Mouse (Mus musculus) megakaryocyte, adult 5-6 weeks (primary cell): ENCODE results near the gene Fam122a. TPM values are rescaled to one million over a fixed set of nuclear protein-coding genes. Genes with fewer than 3 reads are reported as not detected.

ENCODE experiments used
- ATAC-seq: 2 replicates; pipeline ENCODE4 v1.8.0; 2016; ENCODE audit warnings: mild to moderate bottlenecking, inconsistent platforms; ENCODE audit not compliant: poor library complexity, severe bottlenecking
- total RNA-seq, 2 experiments: library from RNA; stranded (forward) in 1 of 2; stranded (reverse) in 1 of 2; fragments of 153-499, 151-499 nt in 1 of 2; fragments of 221-1000, 200-1000 nt in 1 of 2; gene quantifications; 2 replicates each; pipeline versions ENCODE4 v1.2.3 to v1.2.4; 2015 to 2017

Fam122a gene
- total RNA-seq, 2 experiments from 2014 or later = 5.9 to 31.3 TPM

DNA sequence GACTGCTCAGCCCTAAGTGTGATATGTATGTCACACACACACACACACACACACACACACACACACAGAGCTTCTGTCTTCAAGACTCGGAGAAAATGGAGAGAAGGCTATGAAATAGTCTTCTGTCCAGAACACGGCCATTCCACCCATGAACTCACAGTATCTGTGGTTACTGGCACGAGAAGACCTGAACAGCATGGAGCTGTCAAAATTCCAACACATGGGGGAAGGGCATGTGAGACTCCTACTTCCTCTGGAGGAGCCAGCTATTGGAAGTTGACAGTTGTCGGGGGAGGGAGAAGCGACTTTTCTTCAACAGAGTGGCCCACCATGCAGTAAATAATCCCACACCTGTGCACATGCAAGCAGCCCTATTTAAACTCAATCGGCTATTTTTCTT, 42.9 kb downstream of the Fam122a start:
- no peak for ATAC-seq

DNA sequence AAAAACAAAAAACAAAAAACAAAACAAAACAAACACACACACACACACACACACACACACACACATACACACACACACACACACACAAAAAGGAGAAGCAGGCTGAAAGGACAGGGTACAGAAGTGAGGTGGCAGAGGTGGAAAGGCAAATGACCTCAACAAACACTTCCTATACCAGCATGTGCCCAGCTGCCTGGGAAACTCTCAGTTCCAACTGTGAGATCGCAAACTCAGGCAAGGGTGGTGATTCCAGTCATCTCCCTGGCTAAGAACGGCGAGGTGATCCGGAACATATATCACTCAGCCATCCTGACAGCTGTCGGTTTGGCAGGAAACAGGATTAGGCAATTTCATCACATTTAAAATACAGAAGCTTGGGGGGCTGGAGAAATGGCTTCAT, 44.7 kb downstream of the Fam122a start:
- peak; percentile 78 for ATAC-seq

DNA sequence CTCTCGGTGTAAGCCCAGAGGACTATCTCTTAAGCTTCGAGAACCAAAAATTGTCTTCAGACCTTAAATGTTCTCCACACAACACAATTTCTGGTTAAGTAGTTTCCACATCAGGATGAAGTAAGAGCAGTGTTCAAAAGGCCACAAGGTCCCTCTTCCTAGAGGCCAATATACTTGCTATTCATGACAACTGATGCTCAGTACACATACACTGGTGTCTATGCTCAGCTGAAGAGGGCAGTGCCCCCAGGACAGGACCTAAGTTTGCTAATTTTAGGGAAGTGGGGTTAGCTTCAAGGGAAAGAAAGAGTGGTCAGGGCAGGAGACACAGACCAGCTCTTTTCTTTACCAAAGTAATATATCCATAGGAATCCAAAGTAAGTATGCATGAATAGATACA, 45.8 kb downstream of the Fam122a start:
- ATAC-seq = peak; percentile 25; the same call in 1 of the 2 replicates

DNA sequence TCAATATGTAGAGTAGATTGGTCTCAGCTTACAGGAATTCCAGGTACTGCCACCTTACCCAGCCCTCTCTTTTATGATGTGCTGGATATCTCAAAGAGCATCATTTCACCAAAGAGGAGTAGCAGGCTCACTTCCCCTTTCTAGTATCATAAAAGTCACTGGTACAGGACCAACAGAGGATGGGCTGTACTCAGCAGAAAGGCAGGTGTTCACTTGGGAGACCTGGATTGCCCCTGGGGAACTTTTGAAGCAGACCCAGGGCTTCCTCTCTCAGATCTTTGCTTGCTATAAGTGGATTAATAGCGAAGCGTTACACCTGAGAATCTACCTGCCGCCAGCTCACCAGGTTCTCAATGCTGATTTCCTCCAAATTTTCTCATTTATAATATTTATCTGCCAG, 49.1 kb downstream of the Fam122a start:
- ATAC-seq = no peak

DNA sequence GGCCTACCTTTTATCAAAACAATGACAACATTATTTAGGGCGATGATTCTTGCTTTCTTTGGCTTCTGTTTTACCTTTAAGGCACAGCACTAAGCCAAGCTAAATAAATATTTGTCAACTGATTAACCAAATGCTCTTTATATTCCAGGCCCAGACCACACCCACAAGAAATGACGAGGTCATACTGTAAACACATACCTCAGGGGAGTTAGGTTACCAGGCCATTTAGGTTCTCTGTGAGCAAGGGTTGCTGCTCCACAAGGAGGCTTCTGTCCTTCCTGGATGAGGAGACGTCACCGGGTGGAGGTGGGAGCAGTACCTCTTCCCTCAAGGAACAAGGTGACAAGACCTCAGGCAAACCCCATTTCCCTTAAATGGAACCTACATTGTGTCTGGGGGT, 49.9 kb downstream of the Fam122a start:
- ATAC-seq = no peak

DNA sequence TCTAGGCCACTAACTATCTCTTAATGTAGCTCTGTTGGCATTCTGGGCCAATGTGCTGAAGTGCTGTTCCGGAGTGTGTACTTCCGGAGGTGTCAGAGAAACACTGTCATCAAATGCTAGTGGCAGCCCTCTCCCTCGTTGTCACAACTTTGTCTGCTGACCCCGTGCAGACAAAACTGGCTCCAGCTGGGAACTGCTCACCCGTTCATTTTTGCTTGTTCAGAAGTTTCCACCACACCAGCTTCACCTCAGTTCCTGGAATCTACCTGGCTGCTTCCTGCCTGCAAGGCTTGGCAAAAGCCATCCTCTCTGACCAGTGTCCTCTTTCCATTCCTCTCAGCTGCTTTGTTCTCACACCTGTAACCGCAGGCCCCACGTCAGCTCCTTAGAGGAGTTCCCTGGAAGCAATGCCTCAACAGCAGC, 50.4 kb downstream of the Fam122a start:
- no peak for ATAC-seq

Other genes with a start within 250 kb of the Fam122a start
- 9.6 and 10.4 TPM in 2 replicates for gene Fxn, start 196.8 kb downstream of the Fam122a start, total RNA-seq (2015)
- 4.2 and 4.7 TPM in 2 replicates for gene Fxn, start 196.8 kb downstream of the Fam122a start, total RNA-seq (2017)
- 4.9 and 6.2 TPM in 2 replicates for gene Pip5k1b, start 78.5 kb upstream of the Fam122a start, total RNA-seq (2015)
- 4.4 and 4.8 TPM in 2 replicates for gene Pip5k1b, start 78.5 kb upstream of the Fam122a start, total RNA-seq (2017)
- not detected in 2 replicates for gene Tmem252, start 196.7 kb upstream of the Fam122a start, total RNA-seq (2015)
- gene Tmem252, start 196.7 kb upstream of the Fam122a start, total RNA-seq (2017) = not detected in 2 replicates